Mouse (Mus musculus): ENCODE measurements around the gene Usp49.
A peak's percentile ranks its signal among the peaks of the same experiment; 100 is the strongest.
"Not testable (repeated sequence)": the region's sequence is repeated elsewhere in the genome, so short reads cannot be mapped to it uniquely, and the experiment has no call there.

The Usp49 gene

GRCm38 (mm10) chr17:47633999-47634770, 3.7 kb downstream of the Usp49 start:
- ATAC-seq (ENCODE audit: insufficient number of reproducible peaks, low FRiP score, low TSS enrichment), result no peak

DNA sequence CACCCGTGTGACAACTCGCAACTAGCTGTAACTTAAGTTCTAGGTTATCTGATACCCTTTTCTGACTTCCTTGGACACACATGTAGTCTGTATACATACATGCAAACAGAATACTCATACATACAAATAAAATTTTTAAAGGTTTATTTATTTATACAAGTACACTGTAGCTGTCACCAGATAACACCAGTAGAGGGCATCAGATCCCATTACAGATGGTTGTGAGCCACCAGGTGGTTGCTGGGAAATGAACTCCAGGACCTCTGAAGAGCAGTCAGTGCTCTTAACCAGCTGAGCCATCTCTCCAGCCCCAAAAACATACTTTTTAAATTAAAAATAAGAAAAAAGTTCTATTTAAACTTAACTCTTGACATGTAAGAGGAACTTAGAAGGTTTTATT, 12.5 kb downstream of the Usp49 start:
- ATAC-seq (ENCODE audit: insufficient number of reproducible peaks, low FRiP score, low TSS enrichment), result no peak

- no peak for ATAC-seq (ENCODE audit: insufficient number of reproducible peaks, low FRiP score, low TSS enrichment)
Observed at GRCm38 (mm10) chr17:47646683-47647082, 16.2 kb downstream of the Usp49 start.

GRCm38 (mm10) chr17:47648966-47649365, 18.5 kb downstream of the Usp49 start:
- ATAC-seq (ENCODE audit: insufficient number of reproducible peaks, low FRiP score, low TSS enrichment), result no peak

GRCm38 (mm10) chr17:47651953-47652352, 21.5 kb downstream of the Usp49 start:
- ATAC-seq (ENCODE audit: insufficient number of reproducible peaks, low FRiP score, low TSS enrichment), result no peak

DNA sequence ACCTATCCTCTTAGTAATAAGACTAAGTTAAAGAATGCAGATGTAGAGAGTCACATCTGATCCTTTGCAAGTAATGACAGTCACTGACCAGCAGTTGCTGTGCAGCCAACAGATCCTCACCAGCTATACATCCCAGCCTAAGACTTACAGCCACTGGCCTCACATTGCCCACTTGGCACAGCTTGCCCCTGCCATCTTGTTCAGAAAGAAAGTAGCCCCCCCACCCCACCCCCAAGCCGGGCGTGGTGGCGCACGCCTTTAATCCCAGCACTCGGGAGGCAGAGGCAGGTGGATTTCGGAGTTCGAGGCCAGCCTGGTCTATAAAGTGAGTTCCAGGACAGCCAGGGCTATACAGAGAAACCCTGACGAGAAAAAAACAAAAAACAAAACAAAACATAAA, 23.9 kb downstream of the Usp49 start:
- not testable (repeated sequence) for ATAC-seq (ENCODE audit: insufficient number of reproducible peaks, low FRiP score, low TSS enrichment)

DNA sequence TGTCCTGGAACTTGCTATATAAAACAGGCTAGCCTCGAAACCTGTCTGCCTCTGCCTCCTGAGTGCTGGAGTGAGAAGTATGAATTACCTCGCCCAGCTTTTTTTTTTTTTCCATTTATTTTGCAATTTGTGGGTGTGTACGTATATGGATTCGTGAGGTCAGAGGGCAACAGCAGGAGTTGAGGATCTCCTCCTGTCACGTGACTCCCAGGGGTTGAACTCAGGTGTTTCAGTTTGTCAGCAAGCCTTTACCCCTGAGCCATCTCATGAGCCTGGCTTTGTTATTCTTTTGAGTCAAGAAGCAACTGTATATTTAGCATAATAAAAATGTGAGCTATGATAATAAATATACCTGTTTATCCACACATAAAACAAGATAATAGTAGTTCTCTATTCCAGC, 25.2 kb downstream of the Usp49 start:
- no peak for ATAC-seq (ENCODE audit: insufficient number of reproducible peaks, low FRiP score, low TSS enrichment)

GRCm38 (mm10) chr17:47657901-47658300, 27.4 kb downstream of the Usp49 start:
- no peak for ATAC-seq (ENCODE audit: insufficient number of reproducible peaks, low FRiP score, low TSS enrichment)

GRCm38 (mm10) chr17:47658741-47659243, 28.3 kb downstream of the Usp49 start:
- ATAC-seq (ENCODE audit: insufficient number of reproducible peaks, low FRiP score, low TSS enrichment), result no peak

DNA sequence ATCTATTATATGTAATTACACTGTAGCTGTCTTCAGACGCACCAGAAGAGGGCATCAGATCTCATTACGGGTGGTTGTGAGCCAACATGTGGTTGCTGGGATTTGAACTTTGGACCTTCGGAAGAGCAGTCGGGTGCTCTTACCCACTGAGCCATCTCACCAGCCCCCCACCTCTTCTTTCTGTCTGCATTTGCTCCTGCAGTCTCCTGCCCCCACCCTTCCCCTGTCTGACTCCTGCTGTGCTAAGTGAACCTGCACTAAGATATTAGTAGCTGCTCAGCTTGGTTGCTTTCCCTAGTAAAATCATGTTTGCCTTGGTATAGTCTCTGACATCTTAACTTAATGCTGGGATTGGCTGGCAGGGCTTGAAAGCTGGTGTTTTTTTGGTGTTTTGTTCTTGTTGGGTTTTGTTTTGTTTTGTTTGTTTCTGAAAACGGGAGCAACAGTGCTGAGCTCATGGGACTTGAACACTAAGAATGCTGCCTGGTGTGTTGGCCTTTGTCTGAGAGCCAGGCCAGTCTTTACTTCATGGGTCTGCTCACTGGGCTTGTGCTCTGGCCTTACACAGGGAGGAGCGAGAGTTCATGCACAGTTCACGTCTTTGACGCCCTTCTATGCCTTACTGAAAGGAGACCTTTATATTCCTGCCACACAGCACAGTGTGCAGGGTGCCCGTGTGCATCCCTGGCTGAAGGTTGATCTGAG, 32.7 kb downstream of the Usp49 start:
- ATAC-seq (ENCODE audit: insufficient number of reproducible peaks, low FRiP score, low TSS enrichment), result no peak

- no peak for ATAC-seq (ENCODE audit: insufficient number of reproducible peaks, low FRiP score, low TSS enrichment)
Observed at GRCm38 (mm10) chr17:47664474-47664873, 34.0 kb downstream of the Usp49 start.

DNA sequence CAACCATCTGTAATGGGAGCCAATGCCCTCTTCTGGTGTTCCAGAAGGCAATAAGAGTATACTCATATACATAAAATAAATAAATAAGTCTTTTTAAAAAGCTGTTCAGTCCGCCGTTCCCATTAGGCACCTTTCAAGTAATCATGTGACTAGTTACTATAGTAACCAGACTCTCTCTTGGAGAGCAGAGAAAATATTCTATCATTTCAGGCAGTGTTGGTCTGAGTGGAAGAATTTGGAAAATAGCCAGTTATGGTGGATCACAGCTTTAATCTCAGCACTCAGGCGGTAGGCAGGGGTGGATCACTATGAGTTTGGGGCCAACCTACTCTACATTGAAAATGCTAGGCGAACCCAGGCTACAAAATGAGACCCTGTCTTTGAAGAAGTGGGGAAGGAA, 38.7 kb downstream of the Usp49 start:
- no peak for ATAC-seq (ENCODE audit: insufficient number of reproducible peaks, low FRiP score, low TSS enrichment)

- ATAC-seq (ENCODE audit: insufficient number of reproducible peaks, low FRiP score, low TSS enrichment), result 0 out of 2 replicates have a peak, but pooled peaks have one; percentile 10
Observed at GRCm38 (mm10) chr17:47671988-47672310, 41.5 kb downstream of the Usp49 start.

GRCm38 (mm10) chr17:47672311-47673111, 42.0 kb downstream of the Usp49 start:
- ATAC-seq (ENCODE audit: insufficient number of reproducible peaks, low FRiP score, low TSS enrichment), result peak; percentile 66; the same call in 1 of the 2 replicates

- peak; percentile 22; the same call in 1 of the 2 replicates for ATAC-seq (ENCODE audit: insufficient number of reproducible peaks, low FRiP score, low TSS enrichment)
Observed at GRCm38 (mm10) chr17:47676581-47676980, 46.1 kb downstream of the Usp49 start.

- ATAC-seq (ENCODE audit: insufficient number of reproducible peaks, low FRiP score, low TSS enrichment), result no peak
Observed at GRCm38 (mm10) chr17:47678238-47678637, 47.7 kb downstream of the Usp49 start.

GRCm38 (mm10) chr17:47678702-47679101, 48.2 kb downstream of the Usp49 start:
- ATAC-seq (ENCODE audit: insufficient number of reproducible peaks, low FRiP score, low TSS enrichment), result no peak

DNA sequence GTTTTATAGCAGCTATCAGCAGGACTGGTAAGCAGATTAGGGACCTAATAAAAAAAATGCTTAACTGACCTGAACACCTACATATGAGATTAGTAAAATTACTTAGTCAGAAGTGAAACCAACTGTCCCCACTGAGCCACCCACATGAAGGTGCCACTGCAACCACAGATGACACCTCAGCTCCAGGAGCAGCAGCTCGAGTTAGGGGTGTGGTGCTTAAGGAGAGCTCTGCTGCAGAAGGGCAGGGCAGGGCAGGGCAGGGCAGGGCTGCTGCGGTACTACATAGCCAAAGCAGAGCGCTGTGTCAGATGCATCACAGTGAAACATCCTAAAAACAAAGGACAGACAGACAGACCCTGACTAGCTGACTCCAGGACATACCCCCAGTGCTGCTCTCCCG, 52.3 kb downstream of the Usp49 start:
- ATAC-seq (ENCODE audit: insufficient number of reproducible peaks, low FRiP score, low TSS enrichment), result no peak

- peak; percentile 66 for ATAC-seq (ENCODE audit: insufficient number of reproducible peaks, low FRiP score, low TSS enrichment)
Observed at GRCm38 (mm10) chr17:47687409-47688343, 57.2 kb downstream of the Usp49 start.

DNA sequence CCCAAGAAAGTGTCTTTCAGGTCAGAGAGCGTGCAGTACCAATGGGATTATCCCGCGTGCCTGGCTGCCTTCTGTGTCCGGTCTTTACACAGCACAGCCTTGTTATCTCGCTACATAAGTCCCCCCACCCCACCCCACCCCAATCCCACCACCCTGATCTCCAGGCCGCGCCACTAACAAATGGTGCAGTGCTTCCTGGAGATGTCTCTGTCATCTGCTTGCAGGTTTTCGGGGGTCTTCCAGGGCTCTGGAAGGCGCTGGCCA, 57.8 kb downstream of the Usp49 start, which contains the start of gene Tomm6:
TSS of gene Tomm6 (minus strand) at position 43 of the 264 bp plus-strand sequence.
- ATAC-seq (ENCODE audit: insufficient number of reproducible peaks, low FRiP score, low TSS enrichment), result no peak

Measured in cerebellum, adult (tissue).